Mouse (Mus musculus): ENCODE results near the gene Cd200. TPM values are rescaled to one million over a fixed set of nuclear protein-coding genes. Genes with fewer than 3 reads are reported as not detected.

Gene Cd200
- polyA plus RNA-seq, 1 experiment from 2014 or later = 46.2 TPM

Other genes starting within 250 kb of the Cd200 start
- 0.77 and 1.1 TPM in 2 replicates for gene Btla, start 184.7 kb downstream of the Cd200 start, polyA plus RNA-seq (2015; fragmentation: Nextera tagmentation; extraction: Ambion mirVana)
- gene Gm609, start 83.9 kb upstream of the Cd200 start, polyA plus RNA-seq (2015; fragmentation: Nextera tagmentation; extraction: Ambion mirVana) = not detected in 2 replicates
- gene Gm17783, start 123.0 kb upstream of the Cd200 start, polyA plus RNA-seq (2015; fragmentation: Nextera tagmentation; extraction: Ambion mirVana) = not detected in 2 replicates
- not detected in 2 replicates for gene Slc9c1, start 126.3 kb upstream of the Cd200 start, polyA plus RNA-seq (2015; fragmentation: Nextera tagmentation; extraction: Ambion mirVana)
- gene Gcsam, start 201.3 kb upstream of the Cd200 start, polyA plus RNA-seq (2015; fragmentation: Nextera tagmentation; extraction: Ambion mirVana) = 0.18 and 0.36 TPM in 2 replicates
- gene BC016579, start 245.0 kb upstream of the Cd200 start, polyA plus RNA-seq (2015; fragmentation: Nextera tagmentation; extraction: Ambion mirVana) = 0.23 and 0.25 TPM in 2 replicates